Mouse (Mus musculus) liver, adult 2 months (tissue): ENCODE measurements around the gene Asic3. TPM values are rescaled to one million over a fixed set of nuclear protein-coding genes. Genes with fewer than 3 reads are reported as not detected.

Experiments
- DNase-seq: peaks from one replicate; pipeline ENCODE4 v3.0.0-alpha.2; 2011; ENCODE audit warnings: low read depth, low spot score; ENCODE audit errors: extremely low read depth
- H3K27ac ChIP-seq: fragments of 200-500 bp; replicated peaks from 2 replicates; pipeline ENCODE4 v1.5.1; 2012; ENCODE audit warnings: low read depth, mild to moderate bottlenecking, control low read depth, inconsistent platforms, low read length; ENCODE audit not compliant: insufficient read depth
- H3K27me3 ChIP-seq: fragments of 200-500 bp; 2 replicates; pipeline ENCODE4 v1.6.1; 2012; ENCODE audit warnings: mild to moderate bottlenecking, moderate library complexity, low read length, inconsistent platforms; ENCODE audit not compliant: control insufficient read depth, insufficient read depth
- H3K36me3 ChIP-seq: fragments of 200-500 bp; 2 replicates; pipeline ENCODE4 v1.6.1; 2012; ENCODE audit warnings: low read length, inconsistent platforms; ENCODE audit not compliant: control insufficient read depth, insufficient read depth
- H3K4me1 ChIP-seq: fragments of 200-500 bp; 2 replicates; pipeline ENCODE4 v1.6.1; 2011; ENCODE audit warnings: low read length; ENCODE audit not compliant: control insufficient read depth, insufficient read depth
- H3K4me3 ChIP-seq: fragments of 200-500 bp; 2 replicates; pipeline ENCODE4 v1.5.1; 2011; ENCODE audit warnings: low read depth, mild to moderate bottlenecking, control low read depth, low read length, moderate library complexity; ENCODE audit not compliant: insufficient read depth
- H3K79me2 ChIP-seq: fragments of 200-500 bp; 2 replicates; pipeline ENCODE4 v1.6.1; 2012; ENCODE audit warnings: inconsistent platforms, mild to moderate bottlenecking, low read length, moderate library complexity; ENCODE audit not compliant: control insufficient read depth, insufficient read depth
- H3K9ac ChIP-seq: fragments of 200-500 bp; 2 replicates; pipeline ENCODE4 v1.6.1; 2012; ENCODE audit warnings: low read depth, mild to moderate bottlenecking, control low read depth, inconsistent platforms, low read length
- CTCF ChIP-seq: fragments of 200-500 bp; IDR thresholded peaks from 2 replicates; pipeline ENCODE4 v1.5.1; 2011; ENCODE audit warnings: low read depth, low read length, control low read depth
- POLR2A ChIP-seq: fragments of 200-500 bp; IDR thresholded peaks from 2 replicates; pipeline ENCODE4 v1.6.1; 2011; ENCODE audit warnings: low read length, control low read depth; ENCODE audit not compliant: insufficient read depth; ENCODE audit errors: extremely low read depth
- WGBS: fragments of 180-500 bp; shearing (Covaris S2); methylation state at CpG from one replicate; pipeline ENCODE4 v1.1.7; 2018; 5-methylcytosine and 5-hydroxymethylcytosine counted together
- polyA plus RNA-seq: library from polyadenylated mRNA; depleted of rRNA; stranded (reverse); fragments of >200 nt; gene quantifications from 2 replicates; pipeline ENCODE4 v1.2.3, GENCODE M21; 2012
- total RNA-seq: library from RNA; depleted of rRNA; stranded (reverse); fragments of >200 nt; gene quantifications from 2 replicates; pipeline ENCODE4 v1.2.3, GENCODE M21; 2014

Gene Asic3
- total and polyA plus RNA-seq, 2 experiments, result 0.84 TPM; not detected in 1

- H3K4me1 ChIP-seq, result no peaks in the 10 kb centered on the region
- no peaks in the 10 kb centered on the region for H3K27me3 ChIP-seq
- TF ChIP-seq POLR2A (no peak), CTCF (no peak)
- H3K4me3 ChIP-seq, result no peak overlapping the region
- H3K27ac ChIP-seq, result no peak overlapping the region
- no peak overlapping the region for H3K9ac ChIP-seq
- DNase-seq, result no peak
- no peaks in the 10 kb centered on the region for H3K36me3 ChIP-seq
- no peaks in the 10 kb centered on the region for H3K79me2 ChIP-seq
- 84% methylated on average over 9 of the region's 9 CpGs for WGBS
These were observed 46.8 kb upstream of the Asic3 start for GRCm38 (mm10) chr5:24366426-24366825.

- DNase-seq, result no peak
- Histone ChIP-seq H3K27me3 (no peaks in the 10 kb centered on the region), H3K79me2 (no peaks in the 10 kb centered on the region), H3K36me3 (no peaks in the 10 kb centered on the region), H3K4me1 (no peaks in the 10 kb centered on the region), H3K4me3 (no peak overlapping the region), H3K9ac (no peak overlapping the region), H3K27ac (no peak overlapping the region)
- TF ChIP-seq POLR2A, result no peak
- TF ChIP-seq CTCF, result no peak
- WGBS, result 88% methylated on average over 9 of the region's 9 CpGs
These were observed 43.4 kb upstream of the Asic3 start for GRCm38 (mm10) chr5:24369767-24370166.

GRCm38 (mm10) chr5:24373807-24374206 is 39.4 kb upstream of the Asic3 start:
- Histone ChIP-seq H3K27ac (no peak overlapping the region), H3K79me2 (no peaks in the 10 kb centered on the region), H3K9ac (no peak overlapping the region), H3K4me3 (no peak overlapping the region), H3K36me3 (no peaks in the 10 kb centered on the region), H3K4me1 (no peaks in the 10 kb centered on the region), H3K27me3 (no peaks in the 10 kb centered on the region)
- DNase-seq, result no peak
- 86% methylated on average over 5 of the region's 5 CpGs for WGBS
- no peak for TF ChIP-seq POLR2A
- TF ChIP-seq CTCF, result no peak

GRCm38 (mm10) chr5:24374216-24374615 is 39.0 kb upstream of the Asic3 start:
- Histone ChIP-seq H3K9ac (no peak overlapping the region), H3K79me2 (no peaks in the 10 kb centered on the region), H3K27me3 (no peaks in the 10 kb centered on the region), H3K36me3 (no peaks in the 10 kb centered on the region), H3K27ac (no peak overlapping the region), H3K4me1 (no peaks in the 10 kb centered on the region), H3K4me3 (no peak overlapping the region)
- WGBS, result 53% methylated on average over 6 of the region's 6 CpGs
- no peak for DNase-seq
- TF ChIP-seq POLR2A, result no peak

GRCm38 (mm10) chr5:24374666-24375328 is 38.4 kb upstream of the Asic3 start:
- no peaks in the 10 kb centered on the region for H3K4me1 ChIP-seq
- 66% methylated on average over 7 of the region's 7 CpGs for WGBS
- no peak for DNase-seq

GRCm38 (mm10) chr5:24378700-24379099 is 34.5 kb upstream of the Asic3 start:
- Histone ChIP-seq H3K27me3 (no peaks in the 10 kb centered on the region), H3K27ac (no peak overlapping the region), H3K9ac (no peak overlapping the region), H3K4me3 (no peak overlapping the region), H3K79me2 (no peaks in the 10 kb centered on the region), H3K4me1 (no peaks in the 10 kb centered on the region; the same call in 1 of the 2 replicates), H3K36me3 (no peaks in the 10 kb centered on the region)
- DNase-seq, result no peak
- WGBS, result 84% methylated on average over 2 of the region's 2 CpGs
- TF ChIP-seq POLR2A (no peak), CTCF (no peak)

More at GRCm38 (mm10) chr5:24374666-24375328, 38.4 kb upstream of the Asic3 start:
- H3K79me2 ChIP-seq, result no peaks in the 10 kb centered on the region
- H3K27me3 ChIP-seq, result no peaks in the 10 kb centered on the region
- no peak overlapping the region for H3K9ac ChIP-seq
- TF ChIP-seq CTCF (no peak), POLR2A (no peak)
- H3K27ac ChIP-seq, result no peak overlapping the region
- H3K4me3 ChIP-seq, result no peak overlapping the region
- H3K36me3 ChIP-seq, result no peaks in the 10 kb centered on the region
